Mouse (Mus musculus) hindbrain, embryonic 16.5 days (tissue): Measurements from ENCODE around the gene Cdk2ap2. TPM values are rescaled to one million over a fixed set of nuclear protein-coding genes. Genes with fewer than 3 reads are reported as not detected.
"Not testable (repeated sequence)": the region's sequence is repeated elsewhere in the genome, so short reads cannot be mapped to it uniquely, and the experiment has no call there.

Experiments used
- ATAC-seq: fragments of 200-750 bp; cut with Nextera tagmentation; 2 replicates; pipeline ENCODE4 v1.8.0; 2017; ENCODE audit warnings: moderate TSS enrichment, moderate library complexity
- H3K27ac ChIP-seq: fragments of 300-500 bp; sonication (generic); 2 replicates; pipeline ENCODE4 v1.5.1; 2014; ENCODE audit warnings: low read depth, mild to moderate bottlenecking, control low read depth, low read length, moderate library complexity
- H3K27me3 ChIP-seq: fragments of 300-500 bp; sonication (generic); replicated peaks from 2 replicates; pipeline ENCODE4 v1.6.1; 2014; ENCODE audit warnings: low read length; ENCODE audit not compliant: control insufficient read depth, insufficient read depth
- H3K36me3 ChIP-seq: fragments of 300-500 bp; sonication (generic); 2 replicates; pipeline ENCODE4 v1.6.1; 2014; ENCODE audit warnings: mild to moderate bottlenecking, low read length, moderate library complexity, mixed read lengths; ENCODE audit not compliant: control insufficient read depth, insufficient read depth
- H3K4me1 ChIP-seq: fragments of 300-500 bp; sonication (generic); 2 replicates; pipeline ENCODE4 v1.6.1; 2014; ENCODE audit warnings: low read depth, low read length; ENCODE audit not compliant: control insufficient read depth, insufficient read depth
- H3K4me2 ChIP-seq: fragments of 300-500 bp; sonication (generic); 2 replicates; pipeline ENCODE4 v1.6.1; 2014; ENCODE audit warnings: mild to moderate bottlenecking, low read length, control low read depth, moderate library complexity
- H3K4me3 ChIP-seq: fragments of 300-500 bp; sonication (generic); 2 replicates; pipeline ENCODE4 v1.5.1; 2014; ENCODE audit warnings: mild to moderate bottlenecking, low read length, control low read depth, moderate library complexity
- H3K9ac ChIP-seq: fragments of 300-500 bp; sonication (generic); 2 replicates; pipeline ENCODE4 v1.6.1; 2014; ENCODE audit warnings: low read depth, mild to moderate bottlenecking, control low read depth, low read length, moderate library complexity
- H3K9me3 ChIP-seq: fragments of 300-500 bp; sonication (generic); 2 replicates; pipeline ENCODE4 v1.6.1; 2014; ENCODE audit warnings: mild to moderate bottlenecking, low read length, moderate library complexity; ENCODE audit not compliant: control insufficient read depth
- WGBS: fragments of 180-500 bp; shearing (Covaris S2); extraction: QIAGEN DNeasy Blood & Tissue Kit; methylation state at CpG from one replicate; pipeline ENCODE4 v1.1.7; 2014; 5-methylcytosine and 5-hydroxymethylcytosine counted together
- polyA plus RNA-seq: library from polyadenylated mRNA; unstranded; fragments of >200 nt; fragmentation: Nextera tagmentation; extraction: Ambion mirVana; gene quantifications from 2 replicates; pipeline ENCODE4 v1.2.1, GENCODE M21; 2015

Gene Cdk2ap2
- 85.4 and 86.4 TPM in 2 replicates for polyA plus RNA-seq

- H3K27ac ChIP-seq: peak within 1 kb of the TSS; percentile 93
- H3K9me3 ChIP-seq: no peaks in the 10 kb centered on the region
- ATAC-seq: peak; percentile 94
- peaks cover 45% of the 10 kb centered on the region for H3K4me1 ChIP-seq
- no peaks in the 10 kb centered on the region for H3K27me3 ChIP-seq
- no peaks in the 10 kb centered on the region for H3K36me3 ChIP-seq
- peak within 1 kb of the TSS; percentile 71 for H3K9ac ChIP-seq
- peak within 1 kb of the TSS; percentile 60 for H3K4me3 ChIP-seq
- peak within 1 kb of the TSS; percentile 82 for H3K4me2 ChIP-seq
- WGBS: under 1% methylated on average over 63 of the region's 65 CpGs
Measured at GRCm38 (mm10) chr19:4096642-4097440, at the start of gene Cdk2ap2. Gene Cdk2ap2, plus strand, starts transcription at chr19:4097182.

GRCm38 (mm10) chr19:4047859-4048258 lies 49.1 kb upstream of the Cdk2ap2 start:
- Histone ChIP-seq H3K4me2 (no peak overlapping the region), H3K4me1 (no peaks in the 10 kb centered on the region)
- ATAC-seq: no peak

GRCm38 (mm10) chr19:4049069-4049468 lies 47.9 kb upstream of the Cdk2ap2 start:
- H3K4me1 ChIP-seq: not testable (repeated sequence)
- 78% methylated on average over 5 of the region's 5 CpGs for WGBS

More at GRCm38 (mm10) chr19:4047859-4048258, 49.1 kb upstream of the Cdk2ap2 start:
- no peaks in the 10 kb centered on the region for H3K36me3 ChIP-seq
- no peaks in the 10 kb centered on the region for H3K9me3 ChIP-seq
- no peak overlapping the region for H3K4me3 ChIP-seq
- no peaks in the 10 kb centered on the region for H3K27me3 ChIP-seq
- H3K9ac ChIP-seq: no peak overlapping the region
- H3K27ac ChIP-seq: no peak overlapping the region
- WGBS: 19% methylated on average over 4 of the region's 4 CpGs

GRCm38 (mm10) chr19:4051016-4051415 lies 46.0 kb upstream of the Cdk2ap2 start:
- WGBS: 95% methylated on average over 5 of the region's 5 CpGs
- no peak for ATAC-seq
- no peak overlapping the region for H3K4me2 ChIP-seq

More at GRCm38 (mm10) chr19:4049069-4049468, 47.9 kb upstream of the Cdk2ap2 start:
- H3K9me3 ChIP-seq, H3K4me2 ChIP-seq, H3K27ac ChIP-seq, ATAC-seq, H3K9ac ChIP-seq, H3K36me3 ChIP-seq, H3K27me3 ChIP-seq, H3K4me3 ChIP-seq: not testable (repeated sequence)

GRCm38 (mm10) chr19:4051741-4052515 lies 45.1 kb upstream of the Cdk2ap2 start:
- Histone ChIP-seq H3K36me3 (no peaks in the 10 kb centered on the region), H3K9ac (no peak overlapping the region), H3K4me2 (no peak overlapping the region), H3K27ac (no peak overlapping the region), H3K27me3 (no peaks in the 10 kb centered on the region), H3K4me1 (no peaks in the 10 kb centered on the region), H3K4me3 (no peak overlapping the region), H3K9me3 (no peaks in the 10 kb centered on the region)
- 51% methylated on average over 10 of the region's 10 CpGs for WGBS
- ATAC-seq: no peak

More at GRCm38 (mm10) chr19:4051016-4051415, 46.0 kb upstream of the Cdk2ap2 start:
- Histone ChIP-seq H3K36me3 (no peaks in the 10 kb centered on the region), H3K27ac (no peak overlapping the region), H3K4me1 (no peaks in the 10 kb centered on the region), H3K9me3 (no peaks in the 10 kb centered on the region), H3K4me3 (no peak overlapping the region), H3K9ac (no peak overlapping the region), H3K27me3 (no peaks in the 10 kb centered on the region)

- 64% methylated on average over 5 of the region's 5 CpGs for WGBS
- Histone ChIP-seq H3K9ac (no peak overlapping the region), H3K4me2 (no peak overlapping the region), H3K27me3 (no peaks in the 10 kb centered on the region), H3K4me3 (no peak overlapping the region), H3K4me1 (no peaks in the 10 kb centered on the region), H3K27ac (no peak overlapping the region), H3K9me3 (no peaks in the 10 kb centered on the region), H3K36me3 (no peaks in the 10 kb centered on the region)
- ATAC-seq: no peak
Measured at GRCm38 (mm10) chr19:4052516-4053030, 44.4 kb upstream of the Cdk2ap2 start.

- no peak for ATAC-seq
- Histone ChIP-seq H3K4me3 (no peak overlapping the region), H3K9me3 (no peaks in the 10 kb centered on the region)
Measured at GRCm38 (mm10) chr19:4054613-4055012, 42.4 kb upstream of the Cdk2ap2 start.

GRCm38 (mm10) chr19:4055216-4055946 lies 41.6 kb upstream of the Cdk2ap2 start:
- Histone ChIP-seq H3K27ac (no peak overlapping the region), H3K4me1 (no peaks in the 10 kb centered on the region), H3K4me2 (no peak overlapping the region), H3K36me3 (no peaks in the 10 kb centered on the region), H3K9ac (no peak overlapping the region), H3K4me3 (no peak overlapping the region), H3K27me3 (no peaks in the 10 kb centered on the region), H3K9me3 (no peaks in the 10 kb centered on the region)
- no peak for ATAC-seq
- 73% methylated on average over 8 of the region's 8 CpGs for WGBS

More at GRCm38 (mm10) chr19:4054613-4055012, 42.4 kb upstream of the Cdk2ap2 start:
- Histone ChIP-seq H3K36me3 (no peaks in the 10 kb centered on the region), H3K9ac (no peak overlapping the region), H3K27me3 (no peaks in the 10 kb centered on the region), H3K27ac (no peak overlapping the region), H3K4me2 (no peak overlapping the region), H3K4me1 (no peaks in the 10 kb centered on the region)
- whole genome bisulfite sequencing: 86% methylated on average over 5 of the region's 5 CpGs
